Mouse (Mus musculus) monocyte, adult 5-6 weeks (primary cell): Measurements from ENCODE around the gene Coil. TPM values are rescaled to one million over a fixed set of nuclear protein-coding genes. Genes with fewer than 3 reads are reported as not detected.
A peak's percentile ranks its signal among the peaks of the same experiment; 100 is the strongest.
"Not testable (repeated sequence)": the region's sequence is repeated elsewhere in the genome, so short reads cannot be mapped to it uniquely, and the experiment has no call there.

ENCODE experiments used
- ATAC-seq: fragments of 153-309, 156-312 bp; replicated peaks from 2 replicates; pipeline ENCODE4 v1.8.0; 2017; ENCODE audit warnings: mild to moderate bottlenecking; ENCODE audit not compliant: low TSS enrichment, insufficient number of reproducible peaks, severe bottlenecking, poor library complexity, low FRiP score
- total RNA-seq: library from RNA; stranded (forward); fragments of 200-1000, 200-491, 200-594 nt; gene quantifications from 3 replicates; pipeline ENCODE4 v1.2.3, GENCODE M21; 2017

Coil gene
- total RNA-seq, 1 experiment from 2014 or later: 7.6 TPM

DNA sequence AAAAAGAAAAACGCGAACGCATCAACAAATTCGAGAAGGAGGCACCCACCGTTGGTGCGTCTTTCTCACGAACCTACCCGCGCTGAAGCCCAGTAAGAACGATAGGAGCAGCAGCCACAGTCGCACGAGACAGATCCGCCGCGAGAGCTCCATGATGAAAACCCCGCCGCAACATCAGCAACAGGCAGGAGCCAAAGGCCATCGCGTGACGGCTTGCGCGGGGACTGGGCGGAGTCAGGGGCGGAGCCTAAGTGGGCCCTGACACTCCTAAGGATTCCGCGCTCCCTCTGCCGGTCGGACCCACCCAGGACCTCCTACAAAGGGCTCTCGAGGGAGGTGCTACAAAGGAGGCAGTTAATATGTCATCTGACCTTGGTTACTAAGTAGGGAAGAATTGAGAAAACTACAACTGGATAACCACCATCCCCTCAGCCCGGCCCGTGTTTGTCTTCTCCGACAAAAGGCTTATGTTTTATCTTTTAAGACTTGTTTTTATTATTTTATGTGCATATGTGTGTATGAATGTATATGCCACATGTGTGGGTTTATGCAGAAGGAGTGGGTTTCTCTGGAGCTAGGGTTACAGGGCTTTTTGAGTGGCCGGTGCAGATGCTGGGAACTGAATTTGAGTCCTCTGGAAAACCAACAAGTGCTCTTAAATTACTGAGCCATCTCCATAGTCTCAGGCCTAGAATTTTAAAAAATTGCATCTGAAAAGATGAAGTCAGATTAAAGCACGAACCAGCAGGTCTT is 14.7 kb upstream of the Coil start, which contains the start of gene Scpep1:
Gene Scpep1 (minus strand): TSS at position 249 of the 753 bp plus-strand sequence.
- peak; percentile 98 for ATAC-seq

GRCm38 (mm10) chr11:88958851-88959250 is 11.2 kb upstream of the Coil start:
- no peak for ATAC-seq

DNA sequence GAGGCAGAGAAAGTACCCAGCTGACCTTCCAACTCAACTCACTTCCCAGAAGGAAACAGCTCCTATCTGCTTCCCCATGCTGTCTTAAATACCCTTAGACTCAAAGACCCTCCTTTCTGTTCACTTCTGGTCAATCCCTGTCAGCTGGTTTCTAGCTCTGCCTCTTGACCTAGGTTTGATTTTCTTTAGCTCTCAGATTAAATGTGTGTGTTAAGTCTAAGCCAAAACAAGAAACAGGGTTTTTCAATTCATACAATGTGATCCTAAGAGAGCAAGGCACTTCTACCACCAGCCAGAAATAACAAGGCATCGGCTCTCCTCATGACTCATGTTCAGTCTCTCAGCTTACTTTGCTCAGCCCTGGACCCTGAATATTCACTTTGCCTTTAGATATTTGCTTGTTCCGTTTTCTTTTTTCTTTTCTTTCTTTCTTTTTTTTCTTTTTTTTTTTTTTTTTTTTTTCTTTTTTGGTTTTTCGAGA is 3.1 kb upstream of the Coil start, which contains the start of gene Elobl:
Gene Elobl (minus strand): TSS at position 51 of the 481 bp plus-strand sequence.
- no peak for ATAC-seq

GRCm38 (mm10) chr11:88973776-88974701 is 4.0 kb downstream of the Coil start:
- ATAC-seq: peak; percentile 90

DNA sequence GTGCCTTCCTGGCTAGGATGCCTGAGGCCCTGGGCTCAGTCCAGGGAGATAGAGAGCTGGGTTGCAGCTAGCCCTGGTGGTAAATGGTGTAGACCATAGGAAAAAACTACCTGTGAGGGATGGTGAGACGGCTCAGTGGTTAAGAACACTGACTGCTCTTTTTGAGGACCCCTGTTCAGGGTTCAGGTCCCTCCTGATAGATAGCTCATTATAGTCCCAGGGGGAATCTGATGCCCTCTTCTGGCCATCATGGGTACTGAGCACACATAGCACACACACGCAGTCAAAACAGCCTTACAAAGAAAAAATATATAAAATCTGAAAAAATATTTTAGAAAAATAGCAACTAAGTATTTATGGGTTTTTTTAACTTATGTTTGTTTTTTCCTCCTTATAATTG is 6.3 kb downstream of the Coil start:
- ATAC-seq: no peak

- ATAC-seq: no peak
These were observed 7.1 kb downstream of the Coil start for GRCm38 (mm10) chr11:88977188-88977587.

GRCm38 (mm10) chr11:88981337-88981736 is 11.3 kb downstream of the Coil start:
- no peak for ATAC-seq

DNA sequence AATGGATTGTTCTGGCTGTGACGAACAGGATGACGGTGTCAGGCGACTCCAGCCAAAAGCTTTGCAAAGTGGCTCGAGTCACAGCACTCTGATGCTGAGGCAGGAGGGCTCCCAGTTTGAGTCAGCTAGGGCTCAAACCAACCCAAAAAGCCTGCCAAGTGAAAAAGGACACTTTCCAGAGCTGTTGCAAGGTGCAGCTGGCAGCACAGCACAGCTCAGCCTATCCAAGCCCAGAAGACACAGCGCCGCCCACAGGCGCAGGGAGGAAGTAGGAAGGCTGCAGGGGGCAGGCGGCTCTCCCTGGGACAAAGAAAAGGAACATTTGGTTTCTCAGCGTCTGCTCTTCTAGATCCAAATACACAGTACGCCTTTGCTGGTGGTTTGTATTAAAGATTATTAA is 16.6 kb downstream of the Coil start:
- ATAC-seq: no peak

DNA sequence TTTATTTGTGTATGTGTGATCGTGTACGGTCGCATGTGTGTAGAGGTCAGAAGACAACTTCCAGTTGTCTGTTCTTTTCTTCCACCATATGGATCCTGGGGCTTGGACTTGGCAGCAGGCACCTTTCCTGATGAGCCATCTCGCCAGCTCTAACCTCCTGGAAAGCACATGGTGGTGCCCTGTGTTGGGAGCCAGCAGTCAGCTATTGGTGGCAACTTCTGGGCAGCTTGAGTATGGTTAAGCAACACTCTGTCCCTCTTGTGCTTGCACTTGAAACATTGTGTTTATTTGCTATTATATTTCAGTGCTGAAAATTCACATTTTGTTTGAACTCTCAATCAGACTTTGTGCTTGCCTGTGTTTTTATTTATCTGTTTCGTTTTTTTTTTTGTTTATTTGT is 18.9 kb downstream of the Coil start:
- no peak for ATAC-seq

DNA sequence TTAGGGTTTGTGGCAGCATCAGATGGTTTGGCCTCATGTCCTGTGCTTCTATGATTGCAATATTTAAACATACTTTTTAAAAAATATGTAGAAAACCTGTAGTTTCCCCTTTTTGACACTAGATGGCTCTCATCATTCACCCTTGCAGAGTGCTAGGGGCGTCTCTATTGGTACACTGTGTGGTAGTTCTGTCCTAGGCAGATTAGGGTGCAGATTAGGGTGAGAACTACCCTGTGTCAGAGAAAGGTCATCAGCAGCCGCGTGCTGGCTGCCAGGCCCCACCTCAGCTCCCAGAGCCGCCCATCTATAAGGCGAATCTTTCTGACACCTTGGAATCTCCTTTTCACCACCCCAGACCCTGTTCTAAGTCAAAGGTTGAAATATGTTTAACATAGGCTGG is 19.5 kb downstream of the Coil start:
- ATAC-seq: peak; percentile 68; the same call in 1 of the 2 replicates

- ATAC-seq: no peak
These were observed 23.1 kb downstream of the Coil start for GRCm38 (mm10) chr11:88993186-88993585.

DNA sequence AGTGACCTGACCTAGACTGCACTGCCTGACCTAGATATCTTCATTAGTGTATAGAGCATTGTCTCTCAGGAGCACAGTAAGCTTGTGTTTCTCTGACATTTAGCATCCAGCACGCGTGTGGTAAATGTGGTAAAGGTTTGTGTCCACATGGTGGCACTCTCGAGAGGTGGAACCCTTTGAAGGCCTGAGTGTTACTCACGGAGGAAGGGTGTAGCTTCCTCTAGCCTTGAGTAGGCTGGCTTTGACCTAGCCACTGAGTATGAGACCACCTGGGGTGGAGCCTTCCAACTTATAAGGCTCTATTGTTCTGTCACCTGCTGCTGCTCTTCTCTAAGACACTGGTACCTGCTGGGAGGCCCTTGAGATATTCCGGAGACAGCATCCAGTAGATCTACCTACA is 23.6 kb downstream of the Coil start:
- peak; percentile 87 for ATAC-seq

DNA sequence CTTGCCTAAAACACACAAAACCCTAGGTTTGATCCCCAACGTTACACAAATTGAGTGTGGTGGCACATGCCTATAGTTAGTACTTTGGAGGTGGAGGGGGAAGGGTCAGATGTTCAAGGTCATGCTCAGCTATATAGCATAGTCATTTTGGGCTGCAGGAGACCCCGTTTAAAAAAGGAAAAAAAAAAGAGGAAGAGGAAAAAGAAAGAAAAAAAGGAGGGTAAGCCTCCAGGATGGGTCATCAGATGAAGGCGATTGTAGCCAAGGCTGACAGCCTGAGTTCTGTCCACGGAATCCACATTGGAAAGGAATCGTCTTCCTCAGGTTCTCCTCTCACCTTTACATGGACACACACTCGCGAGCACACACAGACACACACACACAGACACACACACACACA is 24.4 kb downstream of the Coil start:
- ATAC-seq: no peak

DNA sequence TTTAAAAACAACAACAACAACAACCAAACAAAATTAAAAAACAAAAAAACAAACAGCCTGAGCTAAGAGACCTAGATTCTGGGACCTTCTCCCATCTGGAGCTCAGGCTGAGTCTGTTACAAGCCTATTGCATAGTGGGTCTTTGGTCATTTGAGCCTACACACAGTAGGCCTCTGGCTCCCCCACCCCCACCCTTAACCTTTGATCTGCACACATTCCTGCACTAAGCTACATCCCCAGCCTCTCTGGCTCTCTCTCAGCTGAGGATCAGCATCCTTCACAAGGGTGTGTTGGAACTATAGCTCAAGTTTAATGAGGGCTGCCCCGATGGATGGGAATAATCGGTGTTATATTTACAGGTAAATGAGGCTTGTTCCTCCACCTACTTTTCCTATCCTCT is 25.6 kb downstream of the Coil start:
- ATAC-seq: no peak

DNA sequence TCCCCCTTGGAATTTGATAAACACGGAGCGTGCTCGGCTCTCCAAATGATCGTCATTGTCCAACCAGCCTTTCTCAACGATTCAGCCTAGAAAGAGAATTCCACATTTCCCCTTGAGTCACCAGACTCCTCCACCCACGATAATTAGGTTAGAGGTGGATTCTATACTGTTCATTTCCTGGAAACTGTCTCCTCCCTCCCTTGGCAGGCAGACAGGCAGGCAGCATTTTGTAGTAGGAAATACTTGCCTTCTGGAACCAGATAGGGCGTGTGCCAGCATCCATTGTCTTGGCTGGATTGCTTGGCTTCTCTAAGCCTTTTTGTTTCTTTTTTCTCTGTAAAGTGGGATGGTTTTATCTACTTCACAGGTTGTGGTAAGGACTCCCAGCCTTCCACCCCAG is 26.4 kb downstream of the Coil start:
- ATAC-seq: no peak

DNA sequence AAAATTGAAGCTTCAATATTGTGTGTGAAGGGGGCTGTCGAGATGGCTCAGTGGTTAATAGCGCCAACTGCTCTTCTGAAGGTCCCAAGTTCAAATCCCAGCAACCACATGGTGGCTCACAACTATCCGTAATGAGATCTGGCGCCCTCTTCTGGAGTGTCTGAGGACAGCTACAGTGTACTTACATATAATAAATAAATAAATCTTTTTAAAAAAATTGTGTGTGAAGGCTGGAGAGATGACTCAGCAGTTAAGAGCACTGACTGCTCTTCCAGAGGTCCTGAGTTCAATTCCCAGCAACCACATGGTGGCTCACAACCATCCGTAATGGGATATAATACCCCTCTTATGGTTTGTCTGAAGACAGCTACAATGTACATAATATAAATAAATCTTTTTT is 27.3 kb downstream of the Coil start:
- not testable (repeated sequence) for ATAC-seq

- 0 out of 2 replicates have a peak, but pooled peaks have one; percentile 1 for ATAC-seq
These were observed 28.4 kb downstream of the Coil start for GRCm38 (mm10) chr11:88998406-88998805.

DNA sequence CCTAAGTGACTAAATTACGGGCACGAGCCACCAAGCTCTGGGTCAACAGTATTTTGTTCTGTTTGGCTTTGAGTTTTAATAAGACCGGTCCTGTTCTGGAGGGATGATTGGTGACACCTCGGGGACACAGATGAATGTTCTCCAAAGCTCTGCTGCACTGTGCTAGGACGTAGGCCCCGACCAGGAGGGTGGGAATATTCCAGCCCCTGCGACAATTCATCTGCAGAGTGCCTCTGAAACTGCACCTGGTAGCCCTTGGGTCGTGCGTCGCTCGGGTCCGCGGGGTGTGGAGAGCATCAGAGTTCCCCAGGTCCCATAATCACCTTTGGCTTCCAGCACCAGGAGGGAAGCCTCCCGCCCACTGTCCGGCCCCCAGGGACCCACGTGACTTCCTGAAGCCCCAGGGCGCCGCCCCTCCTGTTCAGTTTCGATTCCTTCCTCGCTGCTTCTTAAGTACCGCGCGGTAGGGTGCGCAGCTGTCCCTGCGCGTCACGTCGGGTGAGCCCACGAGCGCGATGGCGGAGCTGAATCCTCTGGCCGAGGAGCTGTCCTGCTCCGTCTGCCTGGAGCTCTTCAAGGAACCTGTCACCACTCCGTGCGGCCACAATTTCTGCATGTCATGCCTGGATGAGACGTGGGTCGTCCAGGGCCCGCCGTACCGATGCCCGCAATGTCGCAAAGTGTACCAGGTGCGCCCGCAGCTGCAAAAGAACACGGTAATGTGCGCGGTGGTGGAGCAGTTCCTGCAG is 29.1 kb downstream of the Coil start, which contains the start of gene Trim25:
Gene Trim25 (plus strand): TSS at position 403 of the 749 bp plus-strand sequence.
- peak; percentile 91 for ATAC-seq
